Mouse (Mus musculus) liver, adult 2 months (tissue): ENCODE results near the gene Psmb4.

Source experiments
- CTCF ChIP-seq: fragments of 200-500 bp; IDR thresholded peaks from 2 replicates; pipeline ENCODE4 v1.5.1; 2011; ENCODE audit warnings: low read depth, low read length, control low read depth
- POLR2A ChIP-seq: fragments of 200-500 bp; IDR thresholded peaks from 2 replicates; pipeline ENCODE4 v1.6.1; 2011; ENCODE audit warnings: low read length, control low read depth; ENCODE audit not compliant: insufficient read depth; ENCODE audit errors: extremely low read depth

GRCm38 (mm10) chr3:94915903-94916741 lies 29.4 kb upstream of the Psmb4 start:
- TF ChIP-seq CTCF (no peak), POLR2A (no peak)
